Mouse (Mus musculus) liver, adult (tissue): ENCODE data around the gene Ppm1l.

Experiments
- GATA4 ChIP-seq: IDR thresholded peaks from 2 replicates; pipeline ENCODE4 v1.6.1; 2014; ENCODE audit warnings: mild to moderate bottlenecking, low read length; ENCODE audit not compliant: insufficient replicate concordance

Gene Ppm1l

DNA sequence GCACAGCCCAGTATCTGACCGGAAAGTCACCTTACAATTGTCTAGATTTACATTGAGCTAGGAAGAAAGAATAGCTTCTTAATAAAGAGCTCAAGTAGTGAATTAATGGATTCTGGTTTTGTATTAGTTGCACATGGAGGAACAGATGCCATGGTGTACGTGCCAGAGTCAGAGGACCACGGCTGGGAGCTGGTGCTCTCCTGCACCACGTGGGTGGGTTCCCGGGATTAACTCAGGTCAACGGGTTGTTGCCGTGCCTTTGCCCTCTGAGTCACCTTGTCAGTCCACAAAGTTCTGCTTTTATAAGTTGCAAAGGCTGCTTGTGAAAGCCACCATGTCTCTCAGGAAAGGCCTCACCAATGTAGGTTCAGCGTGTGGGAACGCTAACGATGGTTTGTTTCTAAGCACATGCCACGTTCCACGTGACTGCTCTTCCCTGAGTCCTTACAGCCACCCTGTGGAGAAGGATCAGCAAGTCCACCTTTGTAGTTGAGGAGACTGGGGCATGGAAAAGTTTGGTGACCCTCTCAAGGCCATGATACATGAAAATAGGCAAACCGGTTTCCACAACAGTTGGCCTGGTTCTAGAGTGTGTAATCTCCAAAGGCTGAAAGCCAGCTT lies 199.2 kb downstream of the Ppm1l start:
- no peak for TF ChIP-seq GATA4

DNA sequence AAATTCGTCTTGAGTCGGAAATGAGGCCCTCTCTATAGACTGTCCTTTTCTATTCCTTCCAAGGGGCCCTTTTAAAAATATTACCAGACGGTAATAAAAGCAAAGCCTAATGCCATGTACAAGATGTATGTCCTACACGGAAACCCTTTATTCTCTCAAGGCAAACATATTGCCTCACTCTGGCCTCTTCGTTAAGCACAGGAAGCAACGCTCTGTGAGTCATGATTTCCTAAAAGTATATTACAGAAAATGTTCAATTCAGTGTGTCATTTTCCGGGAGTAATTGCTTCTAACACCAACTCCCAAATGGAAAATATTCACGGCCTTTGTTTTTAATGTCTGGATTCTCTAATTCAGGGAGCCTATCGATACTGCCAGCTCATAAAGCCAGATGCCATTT lies 202.5 kb downstream of the Ppm1l start:
- TF ChIP-seq GATA4: no peak

DNA sequence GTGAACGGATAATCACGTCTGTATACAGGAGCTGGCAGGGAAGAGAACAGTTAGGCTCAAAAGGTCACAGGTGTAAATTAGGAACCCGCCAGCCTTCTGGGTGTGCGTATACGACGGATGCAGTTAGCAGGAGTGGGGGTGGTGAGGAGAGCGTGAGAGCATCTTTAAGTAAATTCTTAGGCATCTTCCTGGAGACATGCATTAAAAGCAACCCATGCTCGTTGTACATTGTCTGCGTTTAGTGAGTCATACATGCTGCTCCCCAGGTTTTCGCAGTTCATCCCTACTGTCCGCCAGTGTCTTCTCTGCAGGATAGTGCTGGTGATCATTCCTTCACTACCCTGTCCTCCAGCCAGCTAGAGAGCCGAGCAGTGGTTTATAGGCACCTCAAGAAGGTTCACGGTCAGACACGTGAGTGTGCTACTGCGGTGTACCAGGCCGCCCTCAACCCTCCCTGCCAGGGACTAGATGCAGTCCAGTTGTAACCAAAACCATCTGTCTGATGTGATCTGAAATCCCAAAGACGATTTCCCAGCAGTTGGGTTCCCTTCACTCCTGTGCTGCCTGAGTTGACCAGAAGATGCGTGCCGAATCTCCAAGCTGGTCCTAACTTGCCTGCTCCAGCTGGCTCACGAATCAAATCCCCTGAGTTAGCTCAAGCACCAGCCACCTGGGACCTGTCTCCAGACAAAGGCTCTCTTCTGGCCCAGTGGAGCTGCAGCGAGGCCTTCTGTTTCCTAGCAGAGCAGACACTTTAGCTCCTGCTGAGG lies 203.3 kb downstream of the Ppm1l start:
- no peak for TF ChIP-seq GATA4

DNA sequence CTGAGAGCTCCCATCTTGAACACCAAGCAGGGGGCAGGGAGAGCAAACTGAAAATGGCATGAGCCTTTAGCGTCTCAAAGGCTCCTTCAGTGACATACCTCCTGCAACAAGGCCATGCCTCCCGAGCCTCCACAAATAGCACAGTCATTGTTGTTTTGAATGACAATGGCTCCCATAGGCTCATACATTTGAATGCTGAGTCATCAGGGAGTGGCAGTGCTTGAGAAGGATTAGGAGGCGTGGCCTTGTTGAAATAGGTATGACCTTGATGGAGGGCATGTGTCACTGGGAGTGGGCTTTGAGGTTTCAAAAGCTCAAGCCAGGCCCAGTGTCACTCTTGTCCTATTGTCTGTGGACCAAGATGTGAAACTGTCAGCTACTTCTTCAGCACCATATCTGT lies 205.6 kb downstream of the Ppm1l start:
- no peak for TF ChIP-seq GATA4

DNA sequence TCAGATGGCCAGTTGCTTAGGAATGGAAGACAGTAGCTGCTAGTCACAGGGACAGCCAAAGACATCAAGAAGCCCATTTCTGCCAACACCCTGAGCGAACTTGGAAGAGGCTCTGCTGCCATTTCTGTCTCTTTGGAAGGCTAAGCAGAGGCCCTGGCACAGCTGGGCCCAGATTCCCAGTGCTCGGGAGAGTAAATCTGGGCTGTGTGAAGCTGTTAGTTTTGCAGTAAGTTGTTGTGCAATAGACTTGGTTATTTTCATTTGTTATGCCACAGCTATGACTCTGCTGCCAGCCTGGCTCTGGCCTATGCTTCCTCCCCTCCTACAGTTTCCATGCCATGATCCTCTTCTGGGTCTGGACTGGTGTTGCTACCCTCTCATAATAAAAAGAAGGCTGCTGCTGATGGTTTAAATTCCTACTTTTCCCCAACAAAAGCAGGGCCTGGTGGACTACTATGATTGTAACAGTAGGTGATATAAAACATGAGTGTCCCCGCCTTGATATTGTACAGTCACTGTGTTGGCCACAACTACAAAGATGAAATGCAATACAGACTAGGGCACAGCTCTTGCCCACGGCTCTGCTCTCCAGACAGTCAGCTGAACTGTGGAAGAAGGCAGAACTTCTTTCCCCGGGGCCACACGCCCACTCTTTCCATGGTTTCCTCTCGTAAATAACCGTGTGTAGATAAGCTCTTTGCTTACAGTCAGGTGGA lies 207.9 kb downstream of the Ppm1l start:
- no peak for TF ChIP-seq GATA4

DNA sequence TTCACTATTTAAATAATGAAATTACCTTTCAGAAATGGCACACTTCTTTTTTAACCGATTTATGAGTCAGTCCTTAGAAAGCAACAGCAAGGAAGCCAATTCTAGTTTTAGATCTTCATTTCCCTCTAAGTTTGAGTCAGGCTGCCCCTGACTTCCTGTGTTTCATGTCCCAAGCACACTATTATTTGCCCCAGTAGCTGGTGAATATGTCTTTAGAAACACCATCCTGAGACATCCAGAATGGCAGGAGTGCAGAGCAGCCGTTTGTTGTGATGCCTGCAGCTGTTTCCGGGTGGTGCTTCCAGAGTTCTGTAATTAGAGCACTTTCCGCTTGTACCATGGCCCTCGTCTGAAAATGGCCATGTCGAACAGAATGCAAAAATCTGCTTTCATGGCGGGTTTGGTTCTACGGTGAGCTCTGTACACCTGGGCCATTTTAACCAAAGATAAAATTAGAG lies 208.4 kb downstream of the Ppm1l start:
- no peak for TF ChIP-seq GATA4

DNA sequence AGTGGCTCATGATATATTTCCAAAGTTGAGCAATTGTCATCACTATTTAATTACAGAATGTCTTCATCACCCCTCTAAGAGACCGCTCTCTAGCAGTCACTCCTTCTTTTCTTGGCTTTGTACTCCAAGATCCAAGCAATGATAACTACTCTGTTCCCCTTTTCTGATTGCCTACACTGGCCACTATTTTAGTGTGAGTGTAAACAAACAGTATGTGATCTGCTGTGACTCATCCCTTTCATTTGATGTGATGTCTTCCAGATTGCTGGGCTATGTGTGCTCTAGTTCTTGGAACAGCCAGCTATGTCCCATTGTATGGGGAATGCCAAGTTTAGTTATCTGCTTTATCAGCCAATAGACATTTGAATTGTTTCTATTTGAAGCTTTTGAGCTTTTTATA lies 210.7 kb downstream of the Ppm1l start:
- no peak for TF ChIP-seq GATA4

DNA sequence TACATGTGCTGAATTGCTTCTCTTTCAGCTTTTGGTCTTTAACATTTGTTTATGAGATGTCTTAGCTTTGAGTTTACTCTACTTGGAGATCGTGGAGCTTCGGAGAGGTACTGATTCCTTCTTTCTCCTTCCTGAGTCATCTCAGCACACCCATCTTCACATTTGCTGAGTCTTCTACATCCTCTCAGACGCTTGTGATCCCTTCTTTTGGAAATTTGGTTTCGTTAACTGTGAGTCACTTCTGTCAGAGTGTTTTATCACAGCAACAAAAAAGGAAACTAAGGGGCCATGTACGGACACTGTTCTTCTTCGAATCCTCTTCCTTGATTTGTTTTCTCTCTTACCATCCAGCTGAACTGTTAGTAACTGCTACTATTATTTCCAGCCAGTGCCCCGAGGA lies 212.9 kb downstream of the Ppm1l start:
- TF ChIP-seq GATA4: no peak

DNA sequence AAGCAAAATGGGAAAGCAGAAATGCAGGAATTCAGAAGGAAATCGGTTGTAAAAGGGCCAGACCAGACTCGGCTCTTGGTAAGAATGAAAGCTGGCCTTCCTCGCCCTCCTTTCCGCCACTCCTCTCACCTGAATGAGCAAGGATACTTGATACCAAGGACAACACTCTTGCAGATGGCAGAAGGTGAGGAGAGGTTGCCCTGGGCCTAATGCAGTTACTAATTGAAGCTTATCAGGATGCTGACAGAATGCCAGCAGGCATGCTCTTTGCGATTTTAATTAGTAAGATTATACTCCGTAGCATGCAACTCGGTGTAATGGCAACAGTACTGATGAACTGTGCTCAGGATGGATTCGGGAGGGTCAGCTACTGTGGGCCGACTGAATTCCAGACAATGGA lies 214.8 kb downstream of the Ppm1l start:
- no peak for TF ChIP-seq GATA4

DNA sequence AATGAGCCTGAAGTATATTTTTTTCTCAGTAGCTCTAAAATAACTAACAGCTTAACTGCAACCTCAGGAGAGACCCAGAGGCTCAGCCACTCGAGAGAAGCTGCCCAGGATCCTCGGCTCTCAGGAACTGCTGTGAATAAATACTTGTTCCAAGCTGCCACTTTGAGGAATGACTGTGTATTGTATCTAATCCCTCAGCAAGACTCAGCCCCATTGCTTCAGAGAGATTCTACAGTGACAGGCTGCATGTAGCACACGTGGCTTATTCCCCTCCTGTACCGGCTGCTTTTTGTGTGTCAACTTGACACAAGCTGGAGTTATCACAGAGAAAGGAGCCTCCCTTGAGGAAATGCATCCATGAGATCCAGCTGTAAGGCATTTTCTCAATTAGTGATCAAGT lies 216.0 kb downstream of the Ppm1l start:
- TF ChIP-seq GATA4: no peak

DNA sequence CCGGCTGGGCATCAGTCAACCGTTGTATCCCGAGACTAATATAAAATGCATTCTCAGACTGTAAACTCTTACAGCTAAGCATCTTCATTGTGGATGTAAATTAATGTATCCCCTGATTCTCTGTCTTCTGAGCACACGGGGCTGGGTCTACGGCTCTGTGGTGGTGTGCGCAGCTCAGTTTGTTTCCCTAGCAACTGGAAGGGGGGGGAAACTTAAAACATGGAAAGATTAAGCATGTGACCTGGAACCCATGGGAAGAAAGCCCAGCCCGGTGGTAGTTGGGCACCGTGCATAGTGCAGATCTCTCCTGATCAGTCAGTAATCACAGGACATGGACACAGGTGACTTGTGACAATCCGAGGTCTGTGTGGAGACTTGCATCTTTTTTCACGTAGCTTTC lies 218.8 kb downstream of the Ppm1l start:
- no peak for TF ChIP-seq GATA4

DNA sequence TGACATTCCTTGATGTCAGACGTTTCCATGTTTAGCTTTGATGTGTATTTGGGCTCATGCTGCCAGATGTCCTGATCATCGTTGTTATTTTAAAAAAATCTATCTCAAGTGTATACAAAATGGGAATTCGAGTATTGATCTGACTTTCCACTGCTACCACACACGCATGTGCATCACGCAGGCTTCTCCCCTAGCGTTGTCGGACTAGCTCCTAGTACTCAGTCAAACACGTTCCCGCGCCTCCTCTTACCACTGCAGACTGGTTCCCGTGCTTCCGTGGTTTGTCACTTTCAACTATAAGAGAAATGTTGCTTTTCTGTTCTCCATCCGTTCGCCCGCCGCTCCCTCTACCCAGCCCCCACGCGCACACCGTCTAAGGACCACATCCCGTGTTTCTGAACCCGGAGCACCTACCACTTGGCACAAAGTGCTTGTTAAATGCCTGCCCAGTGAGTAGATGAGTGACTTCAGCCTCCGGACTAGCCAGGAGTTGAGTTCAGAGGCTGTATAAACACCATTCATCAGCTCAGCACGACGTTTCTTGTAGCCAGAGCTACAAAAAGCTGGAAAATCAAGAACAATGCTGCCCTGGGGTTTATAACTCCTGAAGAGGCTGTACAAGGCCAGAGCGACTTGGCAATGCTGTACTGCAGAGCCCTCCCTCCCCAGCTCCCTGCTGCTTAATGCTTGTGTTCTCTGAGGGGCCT lies 219.4 kb downstream of the Ppm1l start:
- no peak for TF ChIP-seq GATA4

DNA sequence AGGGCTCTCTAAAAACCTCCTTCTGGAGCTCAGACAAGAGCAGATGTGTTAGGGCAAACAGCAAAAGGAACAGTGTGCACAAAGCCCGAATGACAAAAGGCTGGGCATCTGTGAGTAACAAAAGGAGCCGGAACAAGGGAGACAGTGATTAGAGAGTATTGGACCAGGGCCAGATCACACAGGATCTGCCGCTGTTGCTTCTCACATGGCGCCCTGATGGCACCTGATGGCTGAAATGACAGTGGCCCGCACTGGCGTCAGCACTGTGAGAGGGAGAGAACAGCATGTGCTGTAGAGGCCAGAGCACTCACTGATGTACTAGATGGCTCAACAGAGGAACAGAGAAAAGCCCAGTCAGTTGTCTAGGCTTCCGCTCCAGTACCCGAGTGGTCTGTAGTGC lies 226.3 kb downstream of the Ppm1l start:
- no peak; the same call in 1 of the 2 replicates for TF ChIP-seq GATA4

DNA sequence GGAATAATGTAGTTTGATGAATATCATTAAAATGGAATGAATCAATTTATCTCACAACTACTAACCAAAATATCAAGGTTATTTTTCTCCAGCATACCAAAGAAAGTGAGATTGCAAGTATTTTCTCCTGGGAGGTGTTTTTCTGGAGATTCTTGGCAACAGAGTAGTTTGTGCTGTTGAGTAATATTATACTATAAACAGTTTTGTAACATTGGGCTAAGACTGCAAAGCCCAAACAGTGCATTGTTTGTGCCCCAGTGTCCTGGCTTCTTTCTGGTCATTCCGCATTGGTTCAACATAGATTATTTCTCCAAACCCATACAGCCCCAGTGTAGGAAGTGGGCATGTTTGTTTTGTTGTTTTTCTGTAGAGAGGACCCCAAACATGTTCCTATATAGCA lies 227.1 kb downstream of the Ppm1l start:
- no peak for TF ChIP-seq GATA4

DNA sequence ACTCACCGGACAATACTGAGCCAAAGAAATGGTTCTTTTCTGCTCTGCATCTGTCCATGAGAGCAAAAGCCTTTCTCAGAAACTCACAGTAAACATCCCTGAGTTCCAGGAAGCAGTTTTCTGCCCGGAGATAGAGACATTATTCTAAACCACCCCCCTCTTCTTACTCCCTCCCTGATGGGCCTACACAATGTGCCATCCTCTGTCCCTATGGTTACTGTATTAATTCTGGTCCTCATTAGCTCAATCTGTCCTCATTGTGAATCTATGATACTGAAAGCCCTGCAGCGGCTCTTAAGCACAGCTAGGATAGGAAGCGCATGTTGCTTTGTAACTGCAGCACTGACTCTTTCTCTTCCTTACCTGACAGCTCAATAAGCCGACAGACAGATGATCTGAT lies 228.4 kb downstream of the Ppm1l start:
- no peak for TF ChIP-seq GATA4
